Mouse (Mus musculus) cerebellum, adult 8-10 months (tissue): Measurements from ENCODE around the gene Stra6.

Experiments used
- DNase-seq: peaks from one replicate; pipeline ENCODE4 v3.0.0; 2022

The Stra6 gene

DNA sequence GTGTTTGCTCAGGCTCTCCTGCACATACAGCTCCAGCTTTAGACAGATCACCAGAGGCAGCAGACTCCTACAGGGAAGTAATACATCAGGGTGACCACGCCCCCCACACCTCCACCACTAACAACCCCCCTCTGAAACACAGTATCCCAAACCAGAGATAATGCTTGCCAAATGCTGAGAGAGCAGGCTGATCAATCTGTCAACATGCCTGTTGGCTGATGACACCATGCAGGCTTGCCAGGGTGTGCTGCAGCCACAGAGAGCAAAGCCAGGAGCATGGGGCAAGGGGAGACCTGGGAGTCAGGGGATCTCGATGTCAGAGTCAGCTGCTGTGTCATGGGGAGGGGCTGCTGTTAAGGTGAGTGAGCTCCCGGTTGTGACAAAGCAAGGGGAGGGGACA lies at the start of gene Stra6:
Gene Stra6, plus strand, starts transcription at position 258 of the 400 bp plus-strand sequence.
- no peak for DNase-seq

- no peak for DNase-seq
Observed at GRCm38 (mm10) chr9:58014393-58015160, 49.0 kb upstream of the Stra6 start.

DNA sequence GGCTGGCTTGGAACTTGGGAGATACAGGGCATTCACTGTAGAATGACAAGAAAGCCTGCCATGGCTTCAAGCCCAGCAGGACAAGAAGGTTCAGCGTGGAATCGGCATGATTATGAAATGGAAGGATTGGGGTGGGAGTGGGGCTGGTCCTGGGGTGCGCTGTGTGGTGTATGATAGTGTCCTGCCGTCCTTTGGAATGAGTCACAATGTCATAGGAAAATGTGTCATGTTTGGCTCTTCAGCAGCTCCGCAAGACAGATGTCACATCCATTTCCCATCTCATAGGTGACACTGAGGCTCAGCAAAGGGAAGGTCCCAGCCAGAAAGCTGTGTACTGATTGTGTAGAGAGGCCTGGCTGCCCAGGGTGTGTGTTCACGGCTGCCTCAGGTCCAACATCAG lies 47.7 kb upstream of the Stra6 start:
- no peak for DNase-seq

- DNase-seq: no peak
Observed at GRCm38 (mm10) chr9:58016962-58017361, 46.6 kb upstream of the Stra6 start.

DNA sequence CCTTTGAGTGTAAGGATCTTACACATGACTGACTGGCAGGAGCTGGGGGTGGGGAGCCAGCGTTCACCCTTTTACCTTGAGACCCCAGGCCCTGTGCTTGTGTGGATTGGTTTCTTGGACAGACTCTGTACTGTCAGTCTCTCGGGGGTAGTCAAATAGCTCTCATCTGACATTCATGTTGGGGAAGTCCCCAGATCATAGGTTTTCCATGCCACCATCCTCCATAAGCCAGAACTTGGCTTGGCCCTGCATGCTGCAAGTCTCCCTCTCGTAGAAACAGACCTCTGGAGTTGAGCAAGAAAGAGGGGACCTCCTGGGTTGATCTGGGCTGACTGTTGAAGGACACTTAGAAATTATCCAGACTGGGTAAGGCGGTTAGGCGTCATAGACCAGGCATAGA lies 45.2 kb upstream of the Stra6 start:
- DNase-seq: no peak

DNA sequence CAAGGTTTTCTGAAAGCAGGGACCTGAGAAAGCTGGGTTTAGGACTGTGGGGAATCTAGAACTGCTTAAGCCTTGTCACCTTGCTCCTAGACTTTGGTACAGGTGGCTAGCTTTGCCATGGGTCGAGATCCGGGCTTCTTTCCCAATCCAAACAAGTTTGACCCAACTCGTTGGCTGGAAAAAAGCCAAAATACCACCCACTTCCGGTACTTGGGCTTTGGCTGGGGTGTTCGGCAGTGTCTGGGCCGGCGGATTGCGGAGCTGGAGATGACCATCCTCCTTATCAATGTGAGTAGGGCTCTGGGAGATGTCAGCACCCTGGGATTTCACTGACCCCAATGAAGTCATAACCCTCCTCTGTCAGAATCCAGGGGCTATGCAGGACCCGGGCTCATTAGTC lies 37.6 kb upstream of the Stra6 start:
- no peak for DNase-seq

GRCm38 (mm10) chr9:58027426-58028180 lies 36.0 kb upstream of the Stra6 start:
- DNase-seq: no peak

GRCm38 (mm10) chr9:58028841-58029240 lies 34.7 kb upstream of the Stra6 start:
- DNase-seq: no peak

GRCm38 (mm10) chr9:58029635-58030034 lies 34.0 kb upstream of the Stra6 start:
- DNase-seq: no peak

- no peak for DNase-seq
Observed at GRCm38 (mm10) chr9:58031895-58032294, 31.7 kb upstream of the Stra6 start.

DNA sequence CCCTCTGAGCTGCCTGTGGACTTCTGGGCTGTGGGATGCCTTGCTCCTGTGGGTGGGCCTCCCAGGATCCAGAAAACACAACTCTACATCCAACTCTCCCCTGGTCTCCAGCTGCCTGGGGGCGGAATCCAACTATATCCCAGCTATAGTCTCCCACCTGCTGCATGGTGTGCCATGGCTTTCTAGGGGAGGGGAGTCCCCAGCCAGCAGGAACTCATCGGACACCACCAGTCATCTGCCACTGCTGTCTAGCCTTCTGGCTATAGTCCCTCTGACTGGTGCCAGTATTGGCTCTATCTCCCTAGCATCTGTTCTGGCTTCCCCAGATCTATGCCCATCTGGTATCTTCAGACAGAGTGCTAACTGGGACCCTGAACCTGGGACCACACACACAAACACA lies 28.1 kb upstream of the Stra6 start:
- DNase-seq: no peak

GRCm38 (mm10) chr9:58035951-58036698 lies 27.5 kb upstream of the Stra6 start:
- no peak for DNase-seq

DNA sequence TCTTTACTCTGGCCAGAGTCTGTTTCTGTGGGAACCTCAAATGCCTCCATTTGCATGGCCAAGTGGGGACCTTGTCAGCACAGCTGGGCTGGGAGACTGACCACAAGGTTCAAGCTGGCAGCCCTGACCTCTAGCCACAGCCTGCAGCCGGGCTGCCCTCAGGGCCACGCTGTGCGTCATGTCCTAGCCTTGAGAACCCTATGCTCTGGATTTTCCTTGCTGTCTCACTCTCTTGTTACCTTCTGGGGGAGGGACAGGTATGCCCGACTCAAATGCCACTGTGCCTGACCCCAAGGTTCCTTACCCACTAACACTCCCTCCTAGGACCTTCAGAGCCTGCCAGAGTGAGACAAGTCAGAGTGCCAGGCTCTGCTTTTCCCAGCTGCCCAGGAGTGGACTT lies 26.6 kb upstream of the Stra6 start:
- no peak for DNase-seq

DNA sequence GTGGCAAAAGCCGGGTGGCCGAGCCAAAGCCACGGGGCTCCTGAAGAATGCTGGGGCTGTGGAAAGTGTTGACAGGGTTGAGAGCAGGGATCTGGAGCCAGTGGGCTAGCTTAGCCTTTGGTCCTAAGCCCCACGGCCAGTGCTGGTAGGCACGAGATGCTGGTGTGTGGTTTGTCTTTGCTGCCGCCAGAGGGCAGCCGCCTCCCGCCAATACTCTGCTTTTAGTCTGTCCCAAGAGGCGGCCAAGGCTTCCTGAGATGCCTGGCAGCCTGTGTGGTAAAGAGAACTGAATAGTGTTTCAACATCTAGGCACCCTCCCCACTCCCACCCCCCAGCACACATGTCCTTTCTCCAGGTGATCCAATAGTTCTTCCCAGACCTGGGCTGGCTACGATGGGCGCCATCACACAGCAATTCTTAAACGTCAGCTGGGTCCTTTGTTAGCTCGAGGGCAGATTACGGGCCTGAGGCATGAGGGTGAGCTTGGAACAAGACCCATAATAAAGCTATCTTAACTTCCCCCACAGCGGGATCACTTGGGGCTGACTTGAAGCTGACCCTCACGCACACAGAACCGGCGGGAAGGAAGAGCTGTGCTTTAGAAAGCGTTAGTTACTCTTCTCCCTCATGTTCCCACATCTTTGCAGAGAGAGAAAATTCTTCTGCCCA lies 25.0 kb upstream of the Stra6 start:
- DNase-seq: peak; percentile 76

GRCm38 (mm10) chr9:58040977-58041376 lies 22.6 kb upstream of the Stra6 start:
- no peak for DNase-seq

- DNase-seq: no peak
Observed at GRCm38 (mm10) chr9:58042391-58042790, 21.2 kb upstream of the Stra6 start.

DNA sequence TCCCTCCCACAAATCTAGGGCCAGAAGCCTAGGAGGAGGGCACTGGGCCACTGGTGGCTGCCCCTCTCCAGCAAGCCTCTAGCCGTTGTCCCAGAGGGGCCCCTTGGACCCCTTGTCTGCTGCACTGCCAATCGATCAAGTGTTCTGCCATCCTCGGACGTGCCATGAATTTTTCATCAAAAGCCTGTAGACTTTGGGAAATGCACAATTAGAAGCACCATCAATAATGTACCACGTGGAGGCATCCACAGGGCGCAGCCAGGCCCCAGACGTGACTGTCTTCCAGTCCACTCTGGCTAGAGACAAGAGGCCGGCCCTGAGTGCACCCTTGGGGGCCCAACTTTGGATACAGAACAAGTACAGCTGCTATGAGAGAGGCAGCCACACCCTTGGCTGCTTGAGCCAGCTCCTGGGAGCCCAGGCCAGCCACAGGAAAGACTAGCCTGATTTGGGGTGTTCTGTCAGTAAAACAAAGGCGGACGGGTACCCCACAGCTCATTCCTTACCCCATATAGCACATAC lies 20.0 kb upstream of the Stra6 start:
- DNase-seq: no peak

GRCm38 (mm10) chr9:58044828-58045227 lies 18.8 kb upstream of the Stra6 start:
- DNase-seq: no peak

- DNase-seq: no peak
Observed at GRCm38 (mm10) chr9:58045646-58046045, 17.9 kb upstream of the Stra6 start.

- DNase-seq: no peak
Observed at GRCm38 (mm10) chr9:58047061-58047460, 16.5 kb upstream of the Stra6 start.

DNA sequence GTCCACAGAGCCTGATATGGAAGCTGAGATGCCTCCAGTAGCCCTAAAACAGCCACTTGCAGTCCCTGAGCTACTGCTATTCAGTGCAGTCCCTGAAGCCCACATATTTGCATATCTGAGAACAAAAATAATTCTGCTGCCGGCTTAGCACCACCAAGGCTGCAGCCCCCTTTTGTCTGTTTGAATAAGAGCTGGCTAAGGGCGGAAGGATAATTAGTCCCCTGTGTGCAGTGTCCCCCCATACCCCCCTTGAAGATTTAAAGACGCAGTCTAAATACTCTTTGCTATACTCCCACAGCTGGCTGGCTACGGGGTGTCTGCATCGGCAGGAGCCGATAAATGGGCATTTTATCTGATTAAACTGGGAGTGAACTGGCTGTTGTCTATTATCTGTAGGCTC lies 15.0 kb upstream of the Stra6 start:
- no peak for DNase-seq

GRCm38 (mm10) chr9:58049186-58049585 lies 14.4 kb upstream of the Stra6 start:
- no peak for DNase-seq

- no peak for DNase-seq
Observed at GRCm38 (mm10) chr9:58049861-58050260, 13.7 kb upstream of the Stra6 start.
